Mouse (Mus musculus) adrenal gland, adult 18-20 months (tissue): ENCODE results near the gene Nbeal1. TPM values are rescaled to one million over a fixed set of nuclear protein-coding genes. Genes with fewer than 3 reads are reported as not detected.
"Not testable (repeated sequence)": the region's sequence is repeated elsewhere in the genome, so short reads cannot be mapped to it uniquely, and the experiment has no call there.

Experiments used
- DNase-seq, 2 experiments: peaks; one replicate each; pipeline ENCODE4 v3.0.0; 2021 to 2022; ENCODE audit warnings: low spot score in 2 of 2
- long read RNA-seq, 2 experiments: library from polyadenylated mRNA; stranded (forward); transcript quantifications; one replicate each; pipeline ENCODE4 v2.0.0; 2021
- total RNA-seq, 2 experiments: library from RNA; stranded (reverse); gene quantifications; 1 replicate in 1 of 2; 2 replicates in 1 of 2; pipeline ENCODE4 v1.2.3; 2021

The Nbeal1 gene
- 10 to 100 TPM; 47.7 to 53.6 TPM for total RNA-seq
- long read RNA-seq, experiment 1, partial matches to known transcripts, result 0 of 2 reads
- long read RNA-seq, experiment 1, other reads (novel, unspliced or antisense), result 2 of 2 reads
- long read RNA-seq, experiment 2, partial matches to known transcripts, result 5 of 8 reads
- long read RNA-seq, experiment 2, other reads (novel, unspliced or antisense), result 3 of 8 reads

DNA sequence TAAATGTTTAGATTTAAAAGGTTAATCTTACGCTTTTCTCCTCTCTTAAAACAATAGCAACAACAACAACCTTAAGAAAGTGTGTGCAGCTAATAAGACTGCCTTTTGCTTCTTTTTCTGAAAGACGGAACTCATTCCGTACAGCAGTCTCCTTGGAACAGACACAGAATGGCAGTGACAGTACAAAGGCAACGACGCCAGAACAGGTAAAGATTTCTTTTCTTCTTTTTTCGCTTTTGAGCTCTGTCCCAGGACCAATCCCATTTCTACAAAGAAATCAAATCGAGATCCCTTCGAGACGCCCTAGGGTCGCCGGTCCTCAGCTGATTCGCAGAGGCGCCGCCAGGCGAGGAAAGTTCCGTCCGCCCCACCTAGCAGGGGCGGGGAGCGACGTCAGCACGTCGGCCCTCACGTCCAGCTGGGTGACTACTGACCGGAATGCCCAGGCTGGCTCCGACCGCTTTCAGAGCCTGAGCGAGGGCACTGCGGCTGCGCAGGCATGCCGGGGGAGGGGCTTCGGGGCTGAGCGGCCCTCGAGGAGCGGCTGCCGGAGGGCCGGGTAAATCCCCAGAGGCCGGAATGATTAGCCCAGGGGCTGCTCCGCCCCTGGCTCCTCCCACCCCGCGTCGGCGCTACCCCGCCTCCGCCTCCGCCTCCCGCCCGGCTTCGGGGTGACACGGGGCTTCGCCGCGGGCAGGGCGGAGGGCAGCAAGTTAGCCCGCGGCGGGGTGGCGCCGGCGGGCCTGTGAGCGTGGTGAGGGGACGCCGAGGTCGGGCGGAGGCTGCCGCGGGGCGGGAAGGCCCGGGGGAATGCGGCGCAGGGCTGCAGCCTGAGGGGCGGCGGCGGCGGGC lies at the start of gene Nbeal1:
Nbeal1 (plus strand) TSS at position 668 of the 852 bp plus-strand sequence.
- DNase-seq, result peak; percentile 98 to 99

DNA sequence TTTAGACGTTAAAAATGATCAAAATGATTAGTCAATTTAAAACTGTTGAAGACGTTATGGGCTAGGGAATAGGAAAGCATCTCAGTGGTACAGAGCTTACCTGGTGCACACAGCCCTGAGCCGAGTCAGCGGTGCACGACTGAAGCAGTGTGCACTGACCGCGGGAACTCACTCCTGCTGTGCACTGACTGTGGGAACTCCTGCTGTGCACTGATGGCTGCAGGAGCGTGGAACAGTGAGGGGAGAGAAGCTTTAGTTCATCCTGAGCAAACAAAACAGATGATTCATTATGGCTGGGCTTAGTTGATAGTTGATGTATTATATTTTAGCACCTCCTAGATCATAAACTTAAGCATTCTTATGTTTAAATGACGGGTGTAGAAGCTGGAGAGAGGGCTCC lies 43.1 kb upstream of the Nbeal1 start:
- no peak for DNase-seq

DNA sequence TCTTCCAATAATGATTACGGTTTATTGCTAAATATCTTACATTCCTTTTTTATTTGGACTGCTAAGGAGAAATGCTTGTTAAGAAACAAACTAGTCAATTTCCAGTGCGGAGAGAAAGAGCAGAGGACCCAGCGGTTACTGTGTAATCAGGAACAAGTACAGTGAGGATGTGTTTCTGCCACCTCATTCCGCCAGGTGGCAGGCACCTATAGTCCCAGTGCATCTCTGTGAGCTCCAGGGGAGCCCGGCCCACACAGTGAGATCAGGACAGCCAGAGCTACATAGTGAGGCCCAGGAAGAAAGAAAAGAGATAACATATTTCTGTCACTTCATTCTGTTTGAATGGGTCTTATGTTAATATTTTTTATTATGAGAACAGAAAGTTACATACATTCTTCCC lies 27.7 kb upstream of the Nbeal1 start:
- no peak for DNase-seq

DNA sequence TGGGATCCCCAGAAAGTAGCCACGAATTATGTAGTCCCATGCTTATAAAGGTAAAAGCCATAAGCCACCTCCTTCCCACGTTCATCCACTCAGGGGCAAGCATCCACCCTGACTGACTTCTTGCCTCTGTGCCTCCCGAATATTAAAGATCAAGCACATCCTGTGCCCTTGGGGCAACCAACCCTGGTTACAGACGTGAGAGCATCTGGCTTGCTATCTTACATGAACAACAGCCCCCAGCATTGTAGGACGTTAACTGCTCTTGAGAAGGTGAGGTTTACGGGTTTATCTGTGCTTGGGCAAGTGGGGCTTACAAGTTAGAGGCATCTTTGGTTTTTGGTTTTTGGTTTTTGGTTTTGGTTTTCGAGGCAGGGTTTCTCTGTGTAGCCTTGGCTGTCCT lies 23.7 kb upstream of the Nbeal1 start:
- no peak for DNase-seq

DNA sequence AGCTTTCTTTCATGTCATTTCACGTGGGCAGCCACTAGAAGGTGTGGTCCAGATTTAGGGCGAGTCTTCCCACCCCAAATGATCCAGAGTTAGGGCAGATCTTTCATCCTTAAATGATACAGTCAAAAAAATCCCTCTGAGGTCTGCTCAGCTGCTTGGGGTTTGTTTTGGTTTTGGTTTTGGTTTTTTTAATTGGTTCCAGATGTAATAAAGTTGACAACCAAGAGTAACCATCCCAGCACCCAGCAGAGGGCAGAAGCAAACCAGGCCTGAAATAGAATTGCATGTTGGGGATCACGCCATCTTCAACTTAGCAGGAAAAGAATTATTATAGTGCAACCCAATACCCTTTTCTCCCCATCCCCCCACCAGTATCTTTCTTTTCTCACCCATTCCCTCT lies 22.0 kb upstream of the Nbeal1 start:
- DNase-seq, result peak in 1 of 2 experiments; percentile 58

DNA sequence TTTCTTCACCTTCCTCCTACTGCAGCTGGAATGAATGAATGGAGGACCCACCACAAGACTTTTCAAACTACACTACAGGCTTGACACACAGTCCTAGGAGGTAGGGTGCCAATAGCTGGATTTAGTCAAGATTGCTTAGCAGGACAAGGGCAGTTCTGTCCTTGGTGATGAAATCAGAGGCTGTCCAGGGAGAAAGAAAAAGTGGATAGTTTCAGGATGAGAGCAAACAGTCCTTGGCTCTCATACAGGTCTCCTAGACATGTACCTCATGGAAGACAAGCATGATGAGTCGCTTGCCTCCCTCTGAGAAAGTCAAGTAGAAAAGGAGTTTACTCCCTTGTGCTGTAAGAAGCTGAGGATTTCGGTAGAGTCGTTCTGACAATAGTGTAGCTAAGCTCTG lies 16.7 kb upstream of the Nbeal1 start:
- no peak for DNase-seq

DNA sequence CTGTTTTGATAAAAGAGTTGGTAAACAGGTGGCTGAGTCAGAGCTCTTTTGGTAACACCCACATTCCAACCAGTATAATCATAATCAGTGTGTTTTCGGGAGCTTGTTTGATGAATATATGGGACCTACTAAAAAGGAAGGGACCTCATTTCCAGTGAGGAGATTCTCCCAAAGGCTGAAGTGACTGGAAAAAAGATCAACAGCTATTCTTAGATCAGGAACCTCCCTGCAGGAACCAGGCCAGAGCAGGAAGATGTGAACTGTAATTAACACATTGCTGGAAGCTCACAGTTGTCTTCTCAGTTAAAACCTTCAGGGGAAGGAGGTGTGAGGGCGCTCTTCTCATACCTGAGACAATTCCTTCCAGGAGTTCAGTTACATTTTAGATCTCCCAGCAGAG lies 10.8 kb upstream of the Nbeal1 start:
- DNase-seq, result no peak

DNA sequence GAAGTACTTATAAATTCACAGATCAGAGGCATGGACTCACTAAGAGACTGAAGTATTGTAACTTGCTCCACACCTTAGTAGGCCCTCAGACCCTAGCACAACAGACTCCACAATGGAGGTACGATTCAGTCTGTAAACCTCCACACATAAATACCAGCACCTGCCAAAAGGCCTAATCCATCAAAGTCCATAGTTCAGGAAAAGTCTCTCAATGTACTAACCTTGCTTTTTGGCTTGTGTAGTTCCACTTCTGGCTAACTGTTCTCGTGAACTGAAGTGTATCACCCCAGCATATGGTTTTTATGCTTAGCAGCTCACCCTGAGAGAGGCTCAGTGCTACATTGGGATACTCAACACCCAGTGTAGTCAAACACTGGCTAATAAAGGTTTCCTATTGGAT lies 10.1 kb upstream of the Nbeal1 start:
- no peak for DNase-seq

DNA sequence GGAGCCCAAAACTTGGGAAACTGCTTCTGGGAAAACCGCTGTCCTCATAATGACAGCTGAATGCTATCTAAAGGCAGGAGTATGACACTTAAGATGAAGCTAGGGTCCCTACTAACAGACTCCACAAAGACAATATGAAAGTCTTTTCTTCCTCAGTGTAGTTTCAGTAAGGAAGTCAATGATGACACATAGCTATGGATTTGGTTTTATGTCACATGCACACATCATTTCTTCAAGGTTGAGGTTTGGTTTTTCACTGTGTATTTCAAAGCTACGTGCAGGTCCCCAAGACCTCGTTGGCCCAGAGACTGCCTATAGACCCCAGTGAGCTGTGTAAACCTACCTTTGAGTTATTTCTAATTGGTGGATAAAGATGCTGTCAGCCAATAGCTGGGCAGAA lies 7.3 kb upstream of the Nbeal1 start:
- DNase-seq, result no peak

DNA sequence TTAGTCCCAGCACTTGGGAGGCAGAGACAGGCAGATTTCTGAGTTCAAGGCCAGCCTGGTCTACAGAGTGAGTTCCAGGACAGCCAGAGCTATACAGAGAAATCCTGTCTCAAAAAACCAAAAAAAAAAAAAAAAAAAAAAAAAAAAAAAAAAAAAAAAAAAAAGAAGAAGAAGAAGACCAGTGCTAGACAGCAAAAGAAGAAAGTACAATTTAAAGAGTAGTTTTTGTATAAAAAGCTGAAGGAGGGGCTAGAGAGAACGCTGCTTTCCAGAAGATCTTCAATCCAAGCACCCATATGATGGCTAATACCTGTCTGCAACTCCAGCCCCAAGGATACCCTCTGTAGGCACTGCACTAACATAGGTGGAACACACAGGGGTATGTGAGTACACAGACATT lies 2.6 kb upstream of the Nbeal1 start:
- not testable (repeated sequence) for DNase-seq

DNA sequence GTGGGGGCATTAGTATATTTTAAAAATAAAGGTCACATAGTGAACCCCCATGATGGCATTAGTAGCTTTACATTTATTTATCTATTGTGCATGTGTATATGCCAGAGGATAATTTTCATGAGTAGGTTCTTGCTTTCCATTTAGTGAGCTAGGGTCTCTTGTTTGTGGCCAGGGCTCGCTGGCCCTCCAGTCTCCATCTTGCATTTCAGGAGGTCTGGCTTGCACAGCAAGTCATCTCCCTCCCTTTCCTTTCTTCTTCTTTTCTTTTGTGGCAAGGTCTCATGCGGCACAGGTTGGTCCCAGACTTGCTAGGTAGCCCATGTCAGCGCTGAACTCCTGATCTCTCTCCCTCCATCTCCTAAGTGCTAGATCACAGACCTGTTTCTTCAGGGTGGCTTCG lies 1.0 kb upstream of the Nbeal1 start:
- DNase-seq, result no peak

DNA sequence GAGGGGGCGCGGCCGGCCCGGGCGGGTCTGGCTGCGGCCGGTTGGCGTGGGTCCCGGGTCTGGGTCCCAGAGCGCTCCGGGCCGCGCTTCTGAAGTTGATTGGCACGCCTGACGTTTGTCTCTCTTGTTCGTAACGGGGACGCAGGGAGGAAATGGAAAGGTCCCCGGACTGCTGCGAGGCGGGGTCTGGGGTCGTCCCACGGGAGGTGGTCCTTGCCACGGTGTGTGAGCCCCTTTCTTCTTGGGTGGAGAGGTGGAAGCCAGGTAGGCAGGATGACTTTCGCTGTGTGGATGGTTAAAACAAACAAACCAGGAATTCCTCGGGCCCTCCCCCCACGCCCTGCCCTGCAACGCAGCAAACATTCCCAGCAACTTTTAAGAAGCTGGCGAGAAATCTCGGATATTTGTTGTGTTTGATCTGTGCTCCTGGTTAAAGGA lies 404 bp downstream of the Nbeal1 start:
- peak in 1 of 2 experiments; percentile 45 for DNase-seq

DNA sequence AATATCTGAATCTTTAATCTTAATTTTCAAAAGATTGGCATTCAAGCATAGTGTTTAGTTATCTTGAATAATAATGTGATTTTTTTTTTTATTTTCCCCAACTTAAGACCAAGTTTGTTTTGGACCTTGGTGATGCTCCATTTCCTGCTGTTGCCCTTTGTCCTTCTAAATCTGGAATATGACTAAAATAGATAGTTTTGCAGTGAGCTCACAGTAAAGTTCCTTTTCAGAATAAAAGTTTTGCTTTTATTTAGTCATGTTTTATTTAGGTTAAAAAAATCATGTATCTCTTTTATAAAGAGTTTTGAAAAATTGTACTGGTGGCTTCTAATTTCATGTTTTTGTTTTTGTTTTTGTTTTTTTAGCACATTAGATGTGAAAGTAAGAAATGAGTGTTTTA lies 8.1 kb downstream of the Nbeal1 start:
- DNase-seq, result no peak

DNA sequence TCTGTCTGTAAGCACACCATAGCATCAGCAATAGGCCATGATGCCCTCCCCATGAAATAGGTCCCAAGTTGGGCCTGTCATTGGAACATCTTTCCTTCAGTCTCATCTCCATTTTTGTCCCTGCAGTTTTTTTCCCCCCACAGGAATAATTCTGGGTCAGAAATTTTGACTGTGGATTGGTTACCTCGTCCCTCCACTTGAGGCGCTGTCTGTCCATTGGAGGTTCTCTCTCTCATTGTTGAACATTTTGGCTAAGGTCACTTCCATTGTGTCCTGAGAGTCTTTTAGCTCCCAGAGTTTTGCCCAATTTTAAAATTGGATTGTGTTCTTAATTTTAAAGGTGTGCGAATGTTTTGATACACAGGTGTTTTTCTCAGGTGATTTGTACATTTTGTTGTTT lies 16.4 kb downstream of the Nbeal1 start:
- DNase-seq, result no peak

DNA sequence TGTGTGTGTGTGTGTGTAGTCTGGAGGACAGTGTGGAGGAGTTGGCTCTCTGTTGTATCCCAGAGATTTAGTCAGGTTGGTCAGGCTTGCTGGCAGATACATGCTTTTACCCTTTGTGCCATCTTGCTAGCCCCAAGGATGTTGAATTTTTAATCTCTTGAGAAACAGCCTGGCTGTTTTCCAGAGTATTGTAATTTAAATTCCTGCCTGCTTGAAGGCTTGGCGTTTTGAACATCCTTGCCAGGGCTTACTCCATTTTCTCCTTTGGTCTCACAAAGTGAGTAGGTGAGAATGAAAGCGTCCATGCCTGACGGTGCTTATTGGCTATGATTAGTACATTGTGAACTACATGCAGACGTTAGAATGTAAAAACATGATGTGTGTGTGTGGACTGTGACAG lies 18.6 kb downstream of the Nbeal1 start:
- no peak for DNase-seq

DNA sequence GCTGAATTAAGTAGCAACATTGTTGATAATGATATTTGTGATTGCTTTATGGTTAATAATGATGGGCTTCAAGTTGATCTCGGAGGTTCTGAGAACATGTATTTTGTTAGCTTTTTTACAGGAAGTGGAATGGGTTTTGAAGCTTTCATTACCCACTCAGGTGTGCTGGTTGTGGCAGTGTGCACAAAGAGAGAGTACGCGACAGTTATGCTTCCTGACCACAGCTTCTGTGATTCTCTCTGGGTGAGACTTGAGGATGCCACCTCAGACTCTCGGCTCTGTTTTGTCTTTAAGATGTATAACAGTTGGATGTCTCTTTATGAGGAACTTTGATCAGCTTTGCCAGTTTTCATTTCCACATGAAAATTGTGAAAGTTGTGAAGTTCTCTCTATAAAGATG lies 55.9 kb downstream of the Nbeal1 start:
- no peak for DNase-seq

DNA sequence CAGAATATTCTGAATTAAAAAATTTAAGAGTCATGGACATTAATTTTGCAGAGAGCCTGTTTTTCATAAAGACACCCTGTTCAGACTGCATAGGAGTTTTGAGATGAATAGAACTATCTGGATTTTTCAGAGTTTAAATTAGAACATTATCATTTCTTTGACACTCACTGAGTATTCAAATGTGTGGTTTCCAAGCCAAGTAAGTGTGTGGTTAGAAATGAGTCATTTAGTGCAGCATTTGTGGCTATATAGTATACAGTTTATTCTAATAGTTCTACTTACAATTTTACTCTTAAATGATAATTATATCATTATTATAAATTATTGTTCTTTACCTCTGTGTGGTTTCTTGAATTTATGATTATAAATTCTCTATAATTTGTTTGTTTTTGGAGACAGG lies 60.0 kb downstream of the Nbeal1 start:
- no peak for DNase-seq

DNA sequence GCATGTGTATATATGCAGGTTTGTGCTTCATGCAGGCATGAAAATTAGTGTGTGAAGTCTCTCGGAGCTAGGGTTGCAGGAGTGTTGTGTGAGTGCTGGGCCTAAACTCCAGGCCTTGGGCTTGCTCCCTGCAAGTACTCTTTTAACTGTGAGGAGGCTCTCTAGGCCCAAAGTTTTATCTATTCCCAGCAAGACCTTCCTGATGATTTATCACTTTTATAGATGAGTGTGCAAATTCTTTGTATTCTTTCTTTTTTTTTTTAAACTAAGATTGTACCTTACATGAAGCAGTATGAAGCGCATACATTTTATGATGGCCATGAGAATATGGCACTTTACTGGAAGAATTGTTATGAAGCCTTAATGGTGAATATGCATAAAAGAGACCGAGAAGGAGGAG lies 87.7 kb downstream of the Nbeal1 start:
- no peak for DNase-seq

DNA sequence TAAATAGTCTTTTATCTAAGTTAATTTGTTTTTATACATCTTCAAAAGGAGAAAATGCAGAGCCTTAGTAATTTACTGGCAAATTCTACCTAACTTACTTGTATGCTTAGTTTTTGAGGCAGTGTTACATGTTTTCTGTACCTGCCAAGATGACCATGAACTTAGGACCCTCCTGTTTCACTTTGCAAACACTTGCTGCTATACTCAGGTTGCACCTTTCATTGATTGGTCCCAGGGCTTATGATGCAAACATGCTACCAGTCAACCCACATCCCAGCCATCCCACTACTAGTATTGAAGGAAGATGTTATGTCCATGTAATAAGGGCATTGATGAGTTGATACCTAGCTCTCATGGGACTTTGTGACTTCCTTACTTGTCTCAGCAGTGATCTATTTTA lies 88.9 kb downstream of the Nbeal1 start:
- no peak for DNase-seq

DNA sequence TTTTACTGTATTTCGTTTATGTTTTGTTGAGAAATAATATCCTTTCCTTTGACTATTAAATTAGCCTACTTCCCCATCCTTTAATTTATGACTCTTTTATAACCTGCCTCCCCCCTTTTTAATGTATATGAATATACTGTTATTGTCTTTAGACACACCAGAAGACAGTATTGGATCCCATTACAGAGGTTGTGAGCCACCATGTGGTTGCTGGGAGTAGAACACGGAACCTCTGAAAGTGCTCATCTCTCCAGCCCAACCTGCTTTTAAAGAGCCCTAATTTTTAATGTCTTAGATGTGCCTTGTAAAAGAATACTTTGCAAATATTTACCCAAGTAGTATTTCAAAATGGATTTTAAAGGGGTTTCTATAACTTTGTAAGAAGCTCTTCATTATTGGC lies 92.1 kb downstream of the Nbeal1 start:
- DNase-seq, result no peak

DNA sequence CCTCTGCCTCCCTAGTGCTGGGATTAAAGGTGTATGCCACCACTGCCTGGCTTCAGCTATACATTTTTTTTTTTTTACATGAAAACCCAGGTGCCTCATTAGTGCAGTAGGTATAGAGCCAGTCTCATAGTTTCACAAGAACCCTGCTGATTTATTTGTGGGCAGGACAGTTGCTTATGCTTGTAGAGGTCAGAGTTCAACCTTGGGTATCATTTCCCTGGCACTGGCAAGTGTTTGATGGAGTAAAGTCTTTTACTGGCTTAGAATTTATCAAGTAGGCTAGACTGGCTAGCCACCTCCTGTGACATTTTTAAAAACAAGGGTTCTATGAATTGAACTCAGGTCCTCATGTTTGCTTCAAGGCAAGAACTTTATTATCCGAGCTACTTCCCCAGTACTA lies 113.5 kb downstream of the Nbeal1 start:
- no peak for DNase-seq

DNA sequence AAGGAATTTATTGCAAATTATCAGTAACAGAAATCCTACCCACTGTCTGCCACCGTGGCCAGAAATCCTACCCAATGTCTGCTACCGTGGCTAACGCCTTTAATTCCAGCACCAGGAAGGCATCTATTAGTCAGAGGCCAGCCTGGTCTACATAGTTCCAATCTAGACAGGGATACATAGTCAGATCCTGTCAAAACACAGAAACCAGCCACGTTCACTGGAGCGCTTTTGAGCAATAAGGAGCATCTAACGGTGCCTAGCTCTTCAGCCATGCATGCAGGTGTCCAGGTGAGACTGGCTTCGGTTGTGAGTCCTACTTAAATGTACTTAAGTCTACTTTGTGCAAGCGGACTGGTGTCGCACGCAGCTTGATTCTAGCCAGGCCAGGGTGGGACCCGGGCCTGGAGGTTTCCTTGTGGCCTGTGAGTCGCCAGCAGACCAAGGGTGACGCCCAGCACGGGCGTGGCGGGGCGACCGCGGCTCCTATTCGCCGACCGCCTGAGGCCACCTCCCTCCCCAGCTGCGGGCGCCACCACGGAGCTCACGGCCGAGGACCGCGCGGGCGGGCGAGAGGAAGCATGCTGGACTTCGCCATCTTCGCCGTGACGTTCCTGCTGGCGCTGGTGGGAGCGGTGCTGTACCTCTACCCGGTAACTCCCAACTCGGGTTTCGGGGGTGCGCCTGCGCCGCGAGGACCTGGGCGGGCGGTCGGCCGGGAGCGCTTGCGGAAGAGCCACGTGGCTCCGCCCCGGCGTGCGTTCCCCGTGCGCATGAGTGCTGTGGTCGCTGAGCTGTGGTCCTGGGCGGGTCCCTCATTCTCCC lies 162.6 kb downstream of the Nbeal1 start, which contains the start of gene Cyp20a1:
Cyp20a1 (plus strand) TSS at position 516 of the 822 bp plus-strand sequence.
- DNase-seq, result peak; percentile 84 to 86
